Mouse (Mus musculus) thymus, postnatal 14 days (tissue): ENCODE measurements around the gene Mep1a.
A peak's percentile ranks its signal among the peaks of the same experiment; 100 is the strongest.
"Not testable (repeated sequence)": the region's sequence is repeated elsewhere in the genome, so short reads cannot be mapped to it uniquely, and the experiment has no call there.

ENCODE experiments used
- DNase-seq: peaks from one replicate; pipeline ENCODE4 v3.0.0; 2021

Mep1a gene

GRCm38 (mm10) chr17:43502592-43502991, at the start of gene Mep1a:
Mep1a (minus strand) TSS chr17:43502812.
- no peak for DNase-seq

- DNase-seq = no peak
These were observed 48.6 kb upstream of the Mep1a start for GRCm38 (mm10) chr17:43551122-43551630.

GRCm38 (mm10) chr17:43544040-43544439, 41.4 kb upstream of the Mep1a start:
- DNase-seq = no peak

- no peak for DNase-seq
These were observed 40.9 kb upstream of the Mep1a start, which contains the start of gene Ankrd66 for GRCm38 (mm10) chr17:43543539-43543938. Ankrd66 (minus strand) TSS chr17:43543639.

GRCm38 (mm10) chr17:43538767-43539166, 36.2 kb upstream of the Mep1a start:
- no peak for DNase-seq

- not testable (repeated sequence) for DNase-seq
These were observed 34.2 kb upstream of the Mep1a start for GRCm38 (mm10) chr17:43536841-43537240.

GRCm38 (mm10) chr17:43534362-43535222, 32.0 kb upstream of the Mep1a start:
- DNase-seq = no peak

- no peak for DNase-seq
These were observed 28.6 kb upstream of the Mep1a start for GRCm38 (mm10) chr17:43531192-43531591.

GRCm38 (mm10) chr17:43530507-43530906, 27.9 kb upstream of the Mep1a start:
- no peak for DNase-seq

GRCm38 (mm10) chr17:43520166-43520565, 17.6 kb upstream of the Mep1a start:
- no peak for DNase-seq

- DNase-seq = peak; percentile 43
These were observed 16.2 kb upstream of the Mep1a start for GRCm38 (mm10) chr17:43518644-43519409.

GRCm38 (mm10) chr17:43510782-43511181, 8.2 kb upstream of the Mep1a start:
- DNase-seq = no peak

- DNase-seq = no peak
These were observed 2.0 kb upstream of the Mep1a start for GRCm38 (mm10) chr17:43504594-43504934.

- DNase-seq = no peak
These were observed 1.4 kb upstream of the Mep1a start for GRCm38 (mm10) chr17:43503861-43504593.

GRCm38 (mm10) chr17:43501631-43502030, 981 bp downstream of the Mep1a start:
- DNase-seq = no peak

- DNase-seq = no peak
These were observed 1.4 kb downstream of the Mep1a start for GRCm38 (mm10) chr17:43501223-43501622.

GRCm38 (mm10) chr17:43500513-43500912, 2.1 kb downstream of the Mep1a start:
- no peak for DNase-seq

- DNase-seq = no peak
These were observed 5.1 kb downstream of the Mep1a start for GRCm38 (mm10) chr17:43497521-43497920.

GRCm38 (mm10) chr17:43495502-43495901, 7.1 kb downstream of the Mep1a start:
- no peak for DNase-seq

GRCm38 (mm10) chr17:43490371-43490770, 12.2 kb downstream of the Mep1a start:
- DNase-seq = not testable (repeated sequence)

- DNase-seq = no peak
These were observed 14.0 kb downstream of the Mep1a start for GRCm38 (mm10) chr17:43488439-43489151.

GRCm38 (mm10) chr17:43485982-43486381, 16.6 kb downstream of the Mep1a start:
- DNase-seq = no peak
